Mouse (Mus musculus) ES-E14 (cell line): Measurements from ENCODE around the gene Sptbn2.

Experiments used
- CHD2 ChIP-seq: IDR thresholded peaks from 2 replicates; pipeline ENCODE4 v1.6.1; 2014; ENCODE audit warnings: mild to moderate bottlenecking, low read depth, low read length, inconsistent platforms
- MAFK ChIP-seq: IDR thresholded peaks from 2 replicates; pipeline ENCODE4 v1.6.1; 2014; ENCODE audit warnings: mild to moderate bottlenecking, low read depth, low read length, inconsistent platforms; ENCODE audit not compliant: insufficient read depth
- ZC3H11A ChIP-seq: IDR thresholded peaks from 2 replicates; pipeline ENCODE4 v1.6.1; 2012; ENCODE audit warnings: low read depth, mild to moderate bottlenecking, inconsistent platforms, low read length, borderline replicate concordance
- ZNF384 ChIP-seq: IDR thresholded peaks from 2 replicates; pipeline ENCODE4 v1.6.1; 2012; ENCODE audit warnings: low read depth, low read length, inconsistent platforms

GRCm38 (mm10) chr19:4793281-4793830, 82.4 kb downstream of the Sptbn2 start:
- TF ChIP-seq ZC3H11A, result no peak
- no peak for TF ChIP-seq ZNF384
- no peak for TF ChIP-seq MAFK
- no peak for TF ChIP-seq CHD2
